Mouse (Mus musculus) C2C12 (cell line): Measurements from ENCODE around the gene Txndc2. TPM values are rescaled to one million over a fixed set of nuclear protein-coding genes. Genes with fewer than 3 reads are reported as not detected.

Experiments used
- H3K27me3 ChIP-seq: one replicate; pipeline ENCODE4 v1.6.1; 2011; ENCODE audit not compliant: control insufficient read depth, insufficient read depth, insufficient read length
- H3K36me3 ChIP-seq: one replicate; pipeline ENCODE4 v1.6.1; 2011; ENCODE audit not compliant: control insufficient read depth, insufficient read depth
- H3K4me3 ChIP-seq: one replicate; pipeline ENCODE4 v1.5.1; 2011; ENCODE audit warnings: mild to moderate bottlenecking, control low read depth; ENCODE audit not compliant: poor library complexity, insufficient read depth, severe bottlenecking
- H3K79me2 ChIP-seq: one replicate; pipeline ENCODE4 v1.6.1; 2011; ENCODE audit not compliant: control insufficient read depth, insufficient read depth
- H3K79me3 ChIP-seq: one replicate; pipeline ENCODE4 v1.6.1; 2011; ENCODE audit warnings: low read depth, control low read depth
- H3ac ChIP-seq: one replicate; pipeline ENCODE3; 2011; ENCODE audit warnings: low read depth; ENCODE audit not compliant: control insufficient read depth, insufficient read length
- CEBPB ChIP-seq: IDR thresholded peaks from one replicate; pipeline ENCODE4 v1.6.1; 2011; ENCODE audit warnings: low read depth, mild to moderate bottlenecking, control low read depth, moderate library complexity
- CTCF ChIP-seq: IDR thresholded peaks from one replicate; pipeline ENCODE4 v1.5.1; 2011; ENCODE audit not compliant: control insufficient read depth, insufficient read depth, insufficient read length
- FOSL1 ChIP-seq: IDR thresholded peaks from one replicate; pipeline ENCODE4 v1.8.0; 2011; ENCODE audit warnings: mild to moderate bottlenecking, low read length; ENCODE audit not compliant: poor library complexity, insufficient read depth, severe bottlenecking
- MAX ChIP-seq: IDR thresholded peaks from one replicate; pipeline ENCODE4 v1.6.1; 2011; ENCODE audit warnings: mild to moderate bottlenecking, control low read depth
- MYOD1 ChIP-seq: IDR thresholded peaks from one replicate; pipeline ENCODE4 v1.6.1; 2011; ENCODE audit warnings: low read depth; ENCODE audit not compliant: control insufficient read depth, insufficient read length
- MYOG ChIP-seq: IDR thresholded peaks from one replicate; pipeline ENCODE4 v1.6.1; 2011; ENCODE audit not compliant: control insufficient read depth, insufficient read length; ENCODE audit errors: extremely low read depth
- USF1 ChIP-seq: IDR thresholded peaks from one replicate; pipeline ENCODE4 v1.6.1; 2011; ENCODE audit warnings: low read depth, mild to moderate bottlenecking, control low read depth, moderate library complexity
- long read RNA-seq, 2 experiments: library from polyadenylated mRNA; unstranded; transcript quantifications; one replicate each; pipeline ENCODE4 v2.0.0; 2019 to 2020
- polyA plus RNA-seq: library from polyadenylated mRNA; unstranded; fragments of >200 nt; fragmentation: generic; extraction: Trizol; gene quantifications from one replicate; pipeline ENCODE4 v1.2.1, GENCODE M21; 2012; ENCODE audit warnings: missing spikeins

Gene Txndc2
- polyA plus RNA-seq: 0.12 TPM
- long read RNA-seq, experiment 1: 0 reads
- long read RNA-seq, experiment 2, partial matches to known transcripts: 1 of 1 reads
- long read RNA-seq, experiment 2, other reads (novel, unspliced or antisense): 0 of 1 reads

- Histone ChIP-seq H3K79me2 (no peaks in the 10 kb centered on the region), H3K36me3 (no peaks in the 10 kb centered on the region), H3K27me3 (no peaks in the 10 kb centered on the region), H3ac (no peak within 1 kb of the TSS), H3K4me3 (no peak within 1 kb of the TSS), H3K79me3 (no peaks in the 10 kb centered on the region)
- TF ChIP-seq MYOG (no peak), MAX (no peak), MYOD1 (no peak), FOSL1 (no peak)
Observed at GRCm38 (mm10) chr17:65641734-65642218, at the start of gene Txndc2. Gene Txndc2, minus strand, starts transcription at chr17:65642168.

GRCm38 (mm10) chr17:65683731-65684130, 41.8 kb upstream of the Txndc2 start:
- Histone ChIP-seq H3ac (no peak overlapping the region), H3K79me2 (peaks cover 19% of the 10 kb centered on the region), H3K4me3 (no peak overlapping the region), H3K27me3 (no peaks in the 10 kb centered on the region), H3K36me3 (peaks cover 4% of the 10 kb centered on the region), H3K79me3 (peaks cover 10% of the 10 kb centered on the region)
- no peak for TF ChIP-seq CEBPB
- TF ChIP-seq MYOD1: no peak
- no peak for TF ChIP-seq USF1
- no peak for TF ChIP-seq FOSL1
- no peak for TF ChIP-seq CTCF
- TF ChIP-seq MAX: no peak
- TF ChIP-seq MYOG: no peak

- TF ChIP-seq CTCF (no peak), MYOD1 (no peak)
- Histone ChIP-seq H3K36me3 (peaks cover 8% of the 10 kb centered on the region), H3ac (no peak overlapping the region), H3K79me2 (peaks cover 19% of the 10 kb centered on the region), H3K27me3 (no peaks in the 10 kb centered on the region), H3K79me3 (peaks cover 10% of the 10 kb centered on the region), H3K4me3 (no peak overlapping the region)
Observed at GRCm38 (mm10) chr17:65683316-65683715, 41.3 kb upstream of the Txndc2 start.

GRCm38 (mm10) chr17:65682071-65682680, 40.2 kb upstream of the Txndc2 start:
- H3K36me3 ChIP-seq: peaks cover 19% of the 10 kb centered on the region
- peaks cover 24% of the 10 kb centered on the region for H3K79me2 ChIP-seq
- TF ChIP-seq USF1 (no peak), MAX (no peak), FOSL1 (no peak), MYOG (no peak), MYOD1 (no peak), CTCF (no peak), CEBPB (no peak)
- H3K79me3 ChIP-seq: peaks cover 8% of the 10 kb centered on the region
- no peak overlapping the region for H3K4me3 ChIP-seq
- H3ac ChIP-seq: no peak overlapping the region
- no peaks in the 10 kb centered on the region for H3K27me3 ChIP-seq

GRCm38 (mm10) chr17:65681516-65681915, 39.5 kb upstream of the Txndc2 start:
- Histone ChIP-seq H3K4me3 (no peak overlapping the region), H3K36me3 (peaks cover 26% of the 10 kb centered on the region), H3K79me3 (peaks cover 8% of the 10 kb centered on the region), H3K27me3 (no peaks in the 10 kb centered on the region), H3K79me2 (peaks cover 24% of the 10 kb centered on the region), H3ac (no peak overlapping the region)
- TF ChIP-seq MYOG (no peak), USF1 (no peak)

- Histone ChIP-seq H3K36me3 (peaks cover 28% of the 10 kb centered on the region), H3K27me3 (no peaks in the 10 kb centered on the region), H3K79me3 (peaks cover 8% of the 10 kb centered on the region), H3ac (no peak overlapping the region), H3K4me3 (no peak overlapping the region), H3K79me2 (peaks cover 24% of the 10 kb centered on the region)
- TF ChIP-seq FOSL1 (no peak), USF1 (no peak), CEBPB (no peak), MYOG (no peak)
Observed at GRCm38 (mm10) chr17:65680801-65681412, 38.9 kb upstream of the Txndc2 start.
